Mouse (Mus musculus) bone marrow, adult 2 months (tissue): ENCODE results near the gene Olfr524. TPM values are rescaled to one million over a fixed set of nuclear protein-coding genes. Genes with fewer than 3 reads are reported as not detected.

Experiments used
- H3K27ac ChIP-seq: fragments of 200-500 bp; 2 replicates; pipeline ENCODE4 v1.5.1; 2012; ENCODE audit warnings: low read depth, mild to moderate bottlenecking, control low read depth, inconsistent platforms, low read length; ENCODE audit not compliant: control insufficient read depth, poor library complexity, insufficient read depth
- H3K4me1 ChIP-seq: fragments of 200-500 bp; 2 replicates; pipeline ENCODE4 v1.6.1; 2011; ENCODE audit warnings: low read length; ENCODE audit not compliant: control insufficient read depth, insufficient read depth
- H3K4me3 ChIP-seq: fragments of 200-500 bp; replicated peaks from 2 replicates; pipeline ENCODE3; 2011; ENCODE audit warnings: mild to moderate bottlenecking, low read depth, low read length, control low read depth; ENCODE audit not compliant: control insufficient read depth
- CTCF ChIP-seq: fragments of 200-500 bp; IDR thresholded peaks from 2 replicates; pipeline ENCODE4 v1.5.1; 2011; ENCODE audit warnings: low read length, control low read depth; ENCODE audit not compliant: control insufficient read depth, insufficient read depth
- POLR2A ChIP-seq: fragments of 200-500 bp; IDR thresholded peaks from 2 replicates; pipeline ENCODE4 v1.6.1; 2011; ENCODE audit warnings: low read depth, mild to moderate bottlenecking, control low read depth, low read length, borderline replicate concordance; ENCODE audit not compliant: control insufficient read depth
- WGBS: fragments of 180-500 bp; shearing (Covaris S2); methylation state at CpG from one replicate; pipeline ENCODE4 v1.1.7; 2018; 5-methylcytosine and 5-hydroxymethylcytosine counted together
- polyA plus RNA-seq: library from polyadenylated mRNA; stranded (reverse); fragments of >200 nt; gene quantifications from 2 replicates; pipeline ENCODE4 v1.2.4, GENCODE M21; 2011; ENCODE audit warnings: low replicate concordance; ENCODE audit not compliant: missing spikeins, insufficient read depth, insufficient read length

The Olfr524 gene
- polyA plus RNA-seq, 1 experiment, result not detected

DNA sequence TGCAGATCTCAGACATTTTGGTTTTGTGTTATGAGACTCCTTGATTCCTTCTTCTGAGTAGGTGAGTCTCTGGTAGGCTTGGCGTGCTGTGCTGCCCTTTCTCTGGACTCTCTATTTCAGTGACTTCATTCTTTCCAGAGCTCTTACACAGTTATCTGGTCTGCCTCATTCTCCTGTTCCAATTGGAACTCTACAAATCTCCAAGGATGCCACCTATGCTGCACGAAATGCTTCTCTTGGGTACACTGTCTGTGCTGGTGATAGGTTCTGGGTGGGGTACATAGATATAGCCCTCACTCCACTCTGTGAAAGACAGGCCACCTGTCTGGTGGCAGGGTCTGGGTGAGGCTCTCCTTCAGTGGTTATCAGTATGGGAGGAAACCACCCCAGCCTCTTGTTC lies 12.2 kb upstream of the Olfr524 start, which contains the start of gene Cd163l1:
Gene Cd163l1, plus strand, starts transcription at position 301 of the 400 bp plus-strand sequence.
- no peak for TF ChIP-seq CTCF
- no peak for TF ChIP-seq POLR2A

DNA sequence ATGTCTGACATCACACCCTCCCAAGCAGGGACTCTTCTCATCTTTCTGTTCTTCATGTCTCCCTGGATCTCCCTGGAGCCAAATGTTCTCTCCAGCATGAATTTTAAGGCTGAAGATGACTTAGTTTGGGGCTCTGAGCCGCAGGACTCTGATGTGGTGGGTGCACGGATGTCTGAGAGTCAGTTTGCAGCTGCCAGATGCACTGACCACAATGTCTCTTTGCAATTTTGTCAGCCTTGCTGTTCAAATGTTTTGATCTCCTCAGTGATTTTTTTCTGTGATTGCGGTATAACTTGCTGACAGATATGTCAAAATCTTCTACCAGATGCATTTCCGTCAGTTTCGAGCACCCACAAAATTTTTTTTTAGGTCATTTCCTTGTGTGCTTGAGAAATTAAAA lies 8.1 kb upstream of the Olfr524 start:
- Histone ChIP-seq H3K27ac (no peak overlapping the region), H3K4me3 (no peak overlapping the region), H3K4me1 (no peaks in the 10 kb centered on the region)
- TF ChIP-seq POLR2A, result no peak
- no peak for TF ChIP-seq CTCF
- WGBS, result 62% methylated on average over 5 of the region's 5 CpGs

More for the DNA sequence above, 12.2 kb upstream of the Olfr524 start, which contains the start of gene Cd163l1:
- Histone ChIP-seq H3K4me1 (no peaks in the 10 kb centered on the region), H3K27ac (no peak within 1 kb of the TSS), H3K4me3 (no peak within 1 kb of the TSS)
- 79% methylated on average over 2 of the region's 2 CpGs for WGBS

DNA sequence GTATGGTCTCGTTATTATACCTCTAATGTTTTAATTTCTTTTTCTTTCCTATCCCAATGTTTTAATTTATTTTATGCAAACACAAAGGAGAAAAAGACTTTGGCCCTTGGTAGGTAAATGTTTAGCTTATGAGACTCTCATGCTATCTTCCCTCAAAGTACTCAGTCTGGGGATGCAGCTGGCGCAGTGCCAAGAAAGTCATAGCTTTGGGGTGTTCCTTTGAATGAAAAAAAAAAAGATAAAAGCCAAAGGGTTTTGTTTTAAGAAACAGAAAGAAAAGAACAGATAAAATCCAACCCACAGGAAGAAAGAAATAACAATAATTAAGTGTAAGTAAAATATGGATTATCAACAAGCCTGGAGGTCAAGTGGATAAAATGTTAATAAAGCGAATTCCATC lies 2.9 kb upstream of the Olfr524 start:
- 61% methylated on average over 3 of the region's 3 CpGs for WGBS
- TF ChIP-seq POLR2A (no peak), CTCF (no peak)
- Histone ChIP-seq H3K4me3 (no peak overlapping the region), H3K4me1 (no peaks in the 10 kb centered on the region), H3K27ac (no peak overlapping the region)

DNA sequence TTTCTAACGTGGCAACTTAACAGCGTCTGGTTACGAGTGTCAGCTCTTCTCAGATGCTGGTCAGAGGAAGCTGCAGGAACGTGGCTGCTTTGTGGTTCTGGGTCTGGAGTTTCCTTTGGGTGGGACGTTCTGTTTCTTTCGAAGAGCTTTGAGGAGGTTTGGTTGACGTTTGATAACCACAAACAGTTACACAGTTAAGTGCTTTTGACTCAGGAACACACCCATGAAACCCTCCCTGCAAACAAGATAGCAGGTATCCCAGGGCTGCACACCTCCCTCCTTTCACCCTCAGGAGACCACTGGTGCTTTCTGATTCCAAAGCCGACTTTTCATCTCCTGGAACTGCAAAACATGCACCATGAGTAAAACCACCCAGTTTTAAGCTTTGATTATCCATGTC lies 2.4 kb upstream of the Olfr524 start:
- WGBS, result 7% methylated on average over 8 of the region's 8 CpGs
- no peak overlapping the region for H3K4me3 ChIP-seq
- TF ChIP-seq CTCF (no peak), POLR2A (no peak)
- no peaks in the 10 kb centered on the region for H3K4me1 ChIP-seq
- H3K27ac ChIP-seq, result no peak overlapping the region

DNA sequence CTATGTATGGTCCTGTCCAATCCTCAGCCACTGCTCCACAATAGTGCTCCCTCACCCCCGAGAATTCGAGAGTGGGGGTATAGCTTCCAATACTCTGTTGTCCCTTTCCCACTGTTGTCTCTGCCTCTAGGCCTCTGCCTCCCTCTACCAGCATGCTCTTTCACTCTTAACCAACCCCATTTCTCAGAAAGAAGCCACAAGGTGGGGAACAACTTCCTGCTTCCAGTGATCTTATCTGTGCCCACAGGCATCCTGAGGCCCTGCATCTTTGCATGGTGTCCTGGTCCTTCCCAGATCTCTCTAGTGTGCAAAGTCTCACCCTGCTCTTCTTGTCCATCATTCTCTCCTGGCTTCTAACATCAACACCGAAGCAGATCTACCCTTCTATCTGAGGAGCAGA lies 1.1 kb upstream of the Olfr524 start:
- 53% methylated on average over 3 of the region's 3 CpGs for WGBS
- no peak overlapping the region for H3K4me3 ChIP-seq
- H3K27ac ChIP-seq, result no peak overlapping the region
- H3K4me1 ChIP-seq, result no peaks in the 10 kb centered on the region
- no peak for TF ChIP-seq CTCF
- TF ChIP-seq POLR2A, result no peak

DNA sequence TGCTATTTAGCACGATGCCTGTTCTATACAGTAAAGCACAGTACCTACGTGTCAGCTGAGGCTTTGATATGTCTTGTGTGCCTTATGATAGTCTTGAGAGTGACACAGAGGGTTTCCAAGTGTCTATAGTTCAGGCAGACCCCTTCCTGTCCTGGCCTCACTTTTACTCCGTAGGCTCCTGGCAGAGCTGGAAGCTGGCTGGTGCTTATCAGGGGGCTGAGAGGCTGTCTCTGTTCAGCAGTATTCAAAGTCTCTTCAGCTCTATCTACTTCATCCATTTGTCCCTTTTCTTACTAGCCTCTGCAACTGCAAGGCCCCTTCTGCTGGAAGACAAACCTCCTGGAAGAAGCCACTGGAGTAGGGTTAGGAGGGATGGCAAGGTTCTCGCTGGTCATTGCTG lies 4.7 kb downstream of the Olfr524 start:
- no peak for TF ChIP-seq CTCF
- no peak for TF ChIP-seq POLR2A
- Histone ChIP-seq H3K4me1 (no peaks in the 10 kb centered on the region), H3K4me3 (no peak overlapping the region), H3K27ac (no peak overlapping the region)
- WGBS, result 76% methylated on average over 4 of the region's 4 CpGs

DNA sequence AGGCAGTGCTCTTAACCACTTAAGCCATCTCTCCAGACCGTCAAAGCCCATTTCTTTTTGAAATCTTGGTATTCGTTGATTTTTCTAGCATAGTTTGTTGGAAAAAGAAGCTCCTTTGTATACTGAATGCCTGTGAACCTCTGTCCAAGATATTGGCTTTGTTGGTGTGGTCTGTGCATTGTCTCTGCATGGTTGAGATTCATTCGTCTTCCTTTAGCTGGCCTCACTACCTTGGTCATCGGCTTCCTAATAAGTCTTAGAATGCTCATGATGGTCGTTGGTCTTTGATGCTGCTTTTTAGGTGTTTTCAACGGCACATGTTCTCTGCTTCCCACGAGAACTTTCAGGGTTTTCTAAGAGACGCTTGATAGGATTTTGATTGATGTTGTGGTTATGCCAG lies 9.8 kb downstream of the Olfr524 start:
- H3K4me3 ChIP-seq, result no peak overlapping the region
- no peak overlapping the region for H3K27ac ChIP-seq
- WGBS, result 65% methylated on average over 8 of the region's 8 CpGs
- H3K4me1 ChIP-seq, result no peaks in the 10 kb centered on the region
- no peak for TF ChIP-seq CTCF
- no peak for TF ChIP-seq POLR2A

DNA sequence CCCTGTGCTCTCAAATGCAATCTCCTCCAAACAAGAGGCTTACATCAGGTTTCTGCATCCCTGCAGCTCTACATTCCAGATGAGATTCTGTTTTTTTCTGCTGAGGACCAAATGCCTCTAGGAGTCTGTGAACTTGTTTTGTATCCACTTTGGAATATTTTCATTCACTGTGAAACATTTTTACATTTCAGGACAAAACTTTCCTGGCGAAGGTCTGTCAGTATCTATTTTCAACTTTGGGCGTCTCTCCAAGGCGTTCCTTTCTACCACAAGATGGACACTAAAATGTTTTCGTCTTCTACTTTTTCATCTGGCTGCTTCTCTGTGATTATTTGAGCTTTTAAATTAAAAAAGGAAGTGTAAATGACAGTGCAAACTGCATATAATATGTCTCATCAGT lies 11.7 kb downstream of the Olfr524 start:
- no peak for TF ChIP-seq POLR2A
- no peak for TF ChIP-seq CTCF
- no peak overlapping the region for H3K4me3 ChIP-seq
- 74% methylated on average over 4 of the region's 4 CpGs for WGBS
- no peaks in the 10 kb centered on the region for H3K4me1 ChIP-seq
- H3K27ac ChIP-seq, result no peak overlapping the region

DNA sequence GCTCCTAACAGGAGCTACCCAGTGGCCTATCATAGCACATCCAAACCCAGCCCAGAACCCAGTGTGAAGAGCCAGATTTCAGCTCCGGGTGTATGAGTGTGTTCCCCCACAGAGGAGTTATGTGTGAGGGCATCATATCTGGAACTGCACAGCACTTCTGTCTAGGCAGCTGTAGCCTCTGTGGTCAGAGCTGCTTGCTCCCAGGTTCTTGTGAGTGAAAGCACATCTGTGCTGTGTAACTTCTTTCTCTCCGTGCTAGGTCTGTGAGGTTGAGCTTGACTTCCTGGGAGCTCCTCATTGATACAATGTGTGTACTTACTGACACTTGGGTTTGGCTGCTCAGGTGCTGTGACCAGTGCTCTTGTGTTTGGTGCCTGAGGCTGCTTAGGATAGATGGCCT lies 12.9 kb downstream of the Olfr524 start:
- TF ChIP-seq CTCF, result no peak
- TF ChIP-seq POLR2A, result no peak
- WGBS, result 65% methylated on average over 2 of the region's 2 CpGs
- H3K4me1 ChIP-seq, result no peaks in the 10 kb centered on the region
- H3K27ac ChIP-seq, result no peak overlapping the region
- no peak overlapping the region for H3K4me3 ChIP-seq
